Mouse (Mus musculus): Measurements from ENCODE around the gene Adcy9.

The Adcy9 gene

DNA sequence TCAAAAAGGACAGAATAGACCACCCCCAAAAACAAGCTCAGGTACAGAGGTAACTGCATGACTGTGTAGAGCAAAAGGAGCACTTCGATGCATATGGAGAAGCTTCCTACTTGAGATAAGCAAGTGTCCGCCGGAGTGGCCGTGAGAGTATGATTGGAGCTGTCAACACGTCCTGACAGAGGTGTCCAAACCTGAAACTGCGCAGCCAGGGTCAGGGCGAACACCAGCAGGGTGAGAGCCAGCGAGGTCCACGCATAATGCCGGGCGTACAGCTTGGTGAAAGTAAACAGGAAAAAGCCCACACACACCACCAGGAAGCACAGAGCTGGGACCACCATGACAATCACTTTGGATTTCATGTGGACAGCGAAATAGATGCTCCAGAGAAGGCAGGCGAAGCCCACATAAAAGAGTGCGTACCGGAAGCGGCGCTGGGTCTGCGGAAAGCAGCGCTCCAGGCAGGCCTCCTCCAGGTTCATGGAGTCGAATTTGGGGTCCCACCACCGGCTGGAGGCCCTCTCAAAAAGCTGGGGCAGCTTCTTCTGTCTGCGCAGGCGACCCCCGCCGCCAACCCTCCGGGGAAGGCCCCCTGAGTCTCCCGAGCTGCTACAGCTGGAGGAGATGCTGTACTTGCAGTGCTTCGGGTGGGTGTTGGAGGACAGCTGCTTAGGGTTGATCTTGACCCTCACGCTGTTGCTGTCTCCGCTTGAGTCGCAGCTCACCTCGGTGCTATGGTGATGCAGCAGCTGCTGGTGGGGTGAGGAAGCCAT is 1.3 kb downstream of the Adcy9 start:
- no peak for DNase-seq (ENCODE audit: low spot score)

DNA sequence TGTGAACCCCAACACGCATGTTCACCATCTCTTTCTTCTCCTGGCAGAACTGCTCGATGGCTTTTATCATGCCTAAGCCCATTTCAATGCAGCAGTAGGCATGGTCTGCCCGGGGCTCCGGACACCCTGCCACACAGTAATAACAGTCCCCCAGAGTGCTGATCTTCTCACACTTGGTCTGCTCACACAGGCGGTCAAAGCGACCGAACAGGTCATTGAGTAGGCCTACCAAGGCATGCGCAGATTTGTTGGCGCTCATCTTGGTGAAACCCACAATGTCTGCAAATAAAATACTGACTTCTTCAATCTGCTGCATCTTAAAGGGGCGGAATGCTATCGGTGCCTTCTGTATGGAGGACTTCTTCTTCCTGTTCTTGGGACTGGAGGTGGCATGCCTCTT is 2.2 kb downstream of the Adcy9 start:
- no peak for DNase-seq (ENCODE audit: low spot score)

DNA sequence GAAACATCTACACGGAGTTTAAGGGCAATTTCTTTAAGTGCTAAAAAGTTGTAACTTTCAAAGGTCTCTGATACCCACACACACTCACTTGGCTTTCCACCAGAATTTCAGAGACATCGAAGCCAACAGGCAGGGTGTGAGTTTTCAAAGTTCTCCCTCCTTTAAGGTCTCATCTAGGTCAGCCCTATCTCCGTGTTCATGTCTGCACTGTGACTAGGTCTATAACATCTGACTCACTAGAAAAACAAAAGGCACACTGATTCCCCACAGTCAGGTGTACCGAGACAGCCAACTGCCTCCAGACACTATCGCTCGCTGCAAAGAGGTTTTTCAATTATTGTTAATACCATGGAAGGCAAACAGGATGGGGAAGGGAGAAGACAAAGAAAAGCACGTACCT is 2.8 kb downstream of the Adcy9 start:
- DNase-seq (ENCODE audit: low spot score): no peak

DNA sequence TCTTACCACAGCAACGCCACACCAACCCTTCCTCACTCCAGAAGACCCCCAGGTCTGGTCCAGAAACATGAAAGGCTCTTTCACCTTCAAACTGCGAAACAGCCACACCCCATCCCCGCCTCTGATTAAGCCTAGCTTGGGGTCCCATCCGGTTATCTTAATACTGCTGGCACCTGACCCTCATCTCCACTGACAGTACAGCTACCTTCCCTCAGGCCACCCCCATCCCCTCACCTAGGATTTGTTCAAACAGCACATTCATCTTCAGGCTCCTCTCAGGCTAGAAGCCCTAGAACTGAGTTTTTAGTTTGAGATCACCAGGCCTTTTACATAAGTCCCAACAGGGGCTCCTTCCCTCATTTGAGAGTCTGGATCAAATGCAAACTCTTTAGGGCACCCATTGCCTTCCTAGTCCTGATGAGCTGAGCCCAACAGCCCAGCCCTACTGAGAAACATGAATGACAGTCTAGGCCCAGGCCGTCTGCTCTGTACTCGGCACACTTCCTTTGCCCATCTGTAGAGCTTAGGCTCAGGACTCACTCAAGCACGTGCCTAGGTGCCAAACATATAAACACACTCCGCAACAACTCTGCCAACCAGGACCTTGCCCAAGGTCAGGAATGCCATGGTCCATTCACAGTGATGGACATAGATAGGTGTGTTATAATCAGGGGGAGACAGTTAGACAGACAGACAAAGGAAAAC is 5.3 kb downstream of the Adcy9 start:
- no peak for DNase-seq (ENCODE audit: low spot score)

DNA sequence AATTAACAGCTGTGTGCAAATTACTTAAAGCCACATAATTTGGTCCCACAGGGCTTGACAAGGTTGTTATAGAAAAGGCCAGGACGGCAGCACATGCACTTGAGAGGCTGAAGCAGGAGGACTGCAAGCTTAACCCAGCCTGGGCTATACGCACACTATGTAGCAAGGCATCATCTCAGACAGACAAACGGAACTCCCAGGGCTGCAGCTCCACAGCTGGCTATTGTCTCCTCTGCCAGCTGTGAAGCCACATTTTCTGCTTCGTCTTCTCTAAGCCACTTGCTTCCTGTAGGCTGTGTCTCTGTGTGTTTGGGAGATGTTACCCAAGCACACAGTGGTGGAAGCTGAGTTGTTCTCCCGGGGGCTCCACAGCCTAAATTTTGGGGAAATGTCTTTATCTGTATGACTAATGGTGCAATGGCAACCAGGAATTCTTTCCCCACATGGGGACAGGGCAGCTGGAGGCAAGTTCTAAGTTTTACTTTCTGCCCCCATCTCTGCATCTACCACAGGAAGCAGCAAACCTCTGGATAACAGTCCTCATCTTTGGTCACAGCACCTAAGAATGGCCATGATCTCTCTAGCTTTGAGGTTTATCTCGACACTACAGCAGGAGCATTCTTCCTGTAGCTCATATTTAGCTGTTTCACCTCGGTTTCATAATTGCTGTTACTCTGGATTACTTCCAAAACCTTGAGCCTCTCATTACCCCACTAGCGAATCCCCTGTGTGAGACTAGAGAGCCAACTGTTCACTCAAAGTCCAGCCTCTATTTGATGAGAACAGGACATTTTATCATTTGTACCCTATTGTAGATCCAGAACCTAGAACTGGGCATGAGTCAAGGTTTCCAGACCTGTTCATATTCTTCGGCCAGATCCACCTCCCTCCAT is 6.1 kb downstream of the Adcy9 start:
- DNase-seq (ENCODE audit: low spot score): no peak

DNA sequence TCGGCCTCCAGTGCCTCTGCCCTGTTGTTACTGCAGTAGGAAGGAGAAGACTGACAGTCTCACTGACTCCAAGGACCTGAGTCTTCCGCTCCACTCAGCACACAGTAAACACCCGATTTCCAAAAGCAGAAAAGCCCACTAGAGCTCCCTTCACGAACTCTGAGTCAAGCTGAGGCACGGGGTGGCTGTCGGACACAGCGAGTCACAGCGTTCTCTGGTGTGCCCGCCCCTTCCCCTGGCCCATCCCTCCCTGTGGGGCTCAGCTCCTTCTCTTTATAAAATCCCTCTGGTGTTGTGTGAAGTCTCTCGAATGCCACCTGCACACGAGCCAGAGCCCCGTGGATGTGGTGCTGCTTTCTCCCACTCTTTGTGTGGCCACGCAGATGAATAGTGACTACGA is 7.0 kb downstream of the Adcy9 start:
- no peak for DNase-seq (ENCODE audit: low spot score)

DNA sequence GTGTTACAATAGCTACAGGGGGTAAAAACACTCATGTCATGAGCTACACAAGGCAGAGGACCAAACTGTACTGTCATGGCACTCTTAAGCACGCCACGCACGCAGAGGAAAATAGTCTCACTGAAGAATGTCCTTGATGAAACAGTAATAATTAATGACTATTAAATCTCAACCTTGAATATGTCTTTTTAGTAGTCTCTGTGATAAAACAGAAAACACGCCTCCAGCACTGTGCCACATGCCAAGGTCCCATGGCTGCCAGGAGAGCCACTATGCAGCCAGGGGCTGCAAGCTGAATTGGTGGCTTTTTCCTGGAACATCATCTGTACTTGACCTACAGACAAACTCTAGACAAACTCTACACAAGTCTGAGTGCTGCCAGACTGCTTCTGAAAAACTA is 8.0 kb downstream of the Adcy9 start:
- no peak for DNase-seq (ENCODE audit: low spot score)

DNA sequence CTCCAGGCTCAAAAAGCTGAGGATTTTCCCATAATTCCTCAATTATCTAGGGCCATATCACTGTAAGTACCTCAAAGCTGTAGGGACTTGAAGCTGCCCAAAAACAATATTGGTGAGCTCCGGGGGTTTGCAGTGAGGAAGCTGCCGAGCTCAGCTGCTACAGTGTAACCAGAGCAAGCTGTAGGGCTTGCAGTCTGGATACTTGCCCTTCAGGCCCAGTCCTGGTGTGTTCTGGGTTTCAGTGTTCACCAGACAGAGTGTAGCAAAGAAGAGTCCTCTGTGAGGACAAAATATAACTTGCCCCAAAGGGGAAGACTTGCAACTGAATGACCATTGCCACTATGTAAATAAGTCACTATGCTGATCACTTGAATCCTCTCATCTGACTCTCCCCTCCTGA is 9.0 kb downstream of the Adcy9 start:
- no peak for DNase-seq (ENCODE audit: low spot score)

DNA sequence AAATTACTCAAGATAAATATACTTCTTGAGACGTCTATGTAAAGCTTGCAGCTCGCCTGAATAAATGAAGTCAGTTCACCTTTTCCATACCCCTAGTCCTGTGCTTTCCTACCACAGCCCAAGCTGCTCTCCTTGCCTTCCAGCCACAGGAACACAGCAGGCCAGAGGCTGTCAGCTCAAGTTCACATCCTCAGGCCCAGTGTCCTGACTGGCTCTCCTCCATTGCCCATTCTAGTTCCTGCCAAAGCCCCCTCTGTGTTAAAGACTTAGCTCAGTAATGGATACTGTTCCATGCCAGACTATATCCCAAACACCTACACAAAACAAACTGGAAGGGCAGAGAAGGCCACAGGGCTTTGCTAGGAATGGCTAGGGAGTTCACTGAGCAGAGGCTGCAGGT is 12.8 kb downstream of the Adcy9 start:
- DNase-seq (ENCODE audit: low spot score): no peak

DNA sequence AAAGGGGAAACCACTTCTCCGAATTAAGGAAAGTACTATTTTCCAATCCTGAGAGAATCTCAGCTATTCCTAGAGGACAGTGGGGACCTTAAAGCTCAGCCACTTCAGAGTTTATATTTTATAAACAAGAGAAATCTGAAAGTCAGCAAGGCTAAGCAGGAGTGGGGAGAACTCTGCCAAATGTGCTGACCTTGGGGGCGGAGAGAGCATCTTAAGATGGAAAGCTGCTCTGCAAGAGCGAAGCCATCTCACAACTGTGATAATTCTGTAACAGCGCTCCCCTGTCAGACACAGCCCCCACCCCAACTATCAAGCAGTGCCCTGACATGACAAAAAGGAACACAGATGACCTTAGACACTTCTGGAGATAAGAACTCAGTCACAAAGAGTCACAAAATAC is 13.6 kb downstream of the Adcy9 start:
- DNase-seq (ENCODE audit: low spot score): no peak

DNA sequence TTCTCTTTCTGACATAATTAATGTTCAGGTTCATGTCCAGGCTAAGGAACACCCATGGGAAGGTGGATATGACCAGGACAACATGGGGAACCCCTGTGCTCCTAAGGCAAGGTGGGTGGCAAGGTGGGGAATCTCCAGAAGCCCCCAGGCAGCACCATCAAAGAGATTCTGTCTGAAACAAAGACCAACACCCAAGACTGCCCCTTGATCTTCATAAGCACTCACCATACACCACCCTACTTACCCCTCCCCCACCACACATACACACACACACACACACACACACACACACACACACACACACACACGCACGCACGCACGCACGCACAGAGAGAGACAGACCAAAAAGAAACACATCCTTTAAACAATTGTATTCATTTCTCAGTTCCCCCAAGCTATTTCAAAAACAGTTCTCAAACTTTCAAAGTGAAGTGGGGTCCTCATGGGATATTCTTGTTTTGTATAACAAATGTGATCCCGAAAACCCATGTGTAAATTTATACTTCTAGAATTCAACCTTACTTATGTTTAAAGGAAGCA is 14.2 kb downstream of the Adcy9 start:
- DNase-seq (ENCODE audit: low spot score): no peak

DNA sequence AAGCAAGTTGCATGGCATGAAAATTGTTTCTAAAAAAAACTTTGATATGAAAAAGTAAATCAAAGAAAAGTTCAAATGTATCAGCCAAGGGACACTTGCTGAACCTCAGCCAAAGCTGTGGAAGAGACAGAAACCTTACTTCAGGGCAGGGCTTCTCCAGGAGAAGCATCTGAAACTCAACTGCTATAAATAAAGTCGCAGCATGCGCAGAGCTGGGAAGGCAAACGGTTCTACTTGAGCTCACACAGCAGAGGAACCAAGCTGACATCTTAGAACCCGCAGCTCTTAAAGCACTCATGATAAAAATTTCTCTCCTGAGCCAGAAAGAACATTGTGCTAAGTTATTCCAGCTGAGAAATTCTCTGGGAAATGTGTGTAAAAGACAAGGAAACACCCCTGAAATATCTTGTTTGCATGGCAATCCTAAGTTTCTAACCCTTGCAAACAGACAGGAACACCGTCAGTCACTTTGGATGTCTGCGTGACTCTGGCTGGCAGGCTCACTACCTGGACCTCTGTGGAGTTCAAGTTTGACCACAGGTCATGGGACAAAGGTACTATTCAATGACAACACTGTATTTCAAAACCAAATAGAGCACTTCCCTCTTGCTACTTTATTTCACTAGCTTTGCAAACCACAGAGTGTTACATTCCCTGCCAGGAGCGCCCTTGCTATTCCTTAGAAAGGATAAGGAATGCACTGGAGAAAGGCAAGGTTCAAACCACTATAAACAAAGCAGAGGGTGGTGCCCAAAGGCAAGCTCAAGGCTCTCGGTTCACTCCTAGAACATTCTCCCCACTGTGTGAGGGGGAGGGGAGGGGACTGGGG is 15.2 kb downstream of the Adcy9 start:
- no peak for DNase-seq (ENCODE audit: low spot score)

DNA sequence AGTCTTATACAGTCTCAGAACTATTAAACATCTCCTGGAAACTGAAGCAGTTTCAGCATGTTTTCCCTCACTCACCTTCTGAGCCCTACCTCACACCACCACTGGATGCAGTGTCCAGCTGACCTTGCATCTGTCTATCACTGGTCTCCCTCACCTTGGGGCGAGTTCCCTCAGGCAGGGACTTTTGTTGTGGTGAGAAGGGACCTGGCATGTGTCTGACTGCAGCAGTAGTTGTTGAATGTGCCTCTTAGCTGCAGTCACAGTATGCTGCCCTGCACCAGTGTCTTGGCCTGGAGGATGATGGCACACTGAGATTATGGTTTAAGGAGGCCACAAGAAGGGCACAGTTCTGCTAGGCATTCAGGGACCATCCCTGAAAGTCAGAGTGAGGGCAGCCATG is 19.2 kb downstream of the Adcy9 start:
- no peak for DNase-seq (ENCODE audit: low spot score)

DNA sequence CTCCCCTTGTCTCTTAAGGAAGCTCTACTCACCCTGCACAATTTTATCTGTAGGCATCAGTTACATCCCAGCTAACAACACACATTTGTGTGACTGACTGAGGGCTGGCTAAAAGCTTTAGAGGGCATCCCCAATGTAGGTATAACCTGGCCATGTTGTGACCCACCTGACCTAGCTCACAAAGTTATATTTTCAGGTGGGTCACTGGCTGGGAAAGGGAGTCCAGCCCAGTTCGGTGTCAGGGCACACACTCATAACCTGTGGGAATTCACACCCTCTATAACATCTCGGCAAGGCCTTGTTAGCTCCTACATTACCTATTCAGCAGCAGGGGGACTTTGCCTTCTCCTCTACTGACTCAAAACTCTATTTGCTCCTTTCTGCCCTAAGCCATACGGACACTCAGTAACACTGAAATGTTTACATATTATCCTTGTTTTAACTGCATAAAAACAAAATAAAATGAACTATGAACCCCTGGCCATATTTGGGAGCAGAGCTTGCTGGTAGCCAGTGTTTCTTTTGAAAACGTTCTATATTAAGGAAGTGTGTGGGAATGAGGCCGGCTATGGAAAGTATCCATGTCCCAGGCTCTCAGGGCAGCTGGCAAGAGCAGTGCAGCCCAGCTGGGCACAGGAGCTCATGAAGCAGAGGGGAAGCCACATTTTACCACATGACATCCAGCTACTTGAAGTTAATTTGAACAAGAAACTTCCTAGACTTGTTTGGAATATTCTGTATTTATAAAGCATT is 20.7 kb downstream of the Adcy9 start:
- no peak for DNase-seq (ENCODE audit: low spot score)

DNA sequence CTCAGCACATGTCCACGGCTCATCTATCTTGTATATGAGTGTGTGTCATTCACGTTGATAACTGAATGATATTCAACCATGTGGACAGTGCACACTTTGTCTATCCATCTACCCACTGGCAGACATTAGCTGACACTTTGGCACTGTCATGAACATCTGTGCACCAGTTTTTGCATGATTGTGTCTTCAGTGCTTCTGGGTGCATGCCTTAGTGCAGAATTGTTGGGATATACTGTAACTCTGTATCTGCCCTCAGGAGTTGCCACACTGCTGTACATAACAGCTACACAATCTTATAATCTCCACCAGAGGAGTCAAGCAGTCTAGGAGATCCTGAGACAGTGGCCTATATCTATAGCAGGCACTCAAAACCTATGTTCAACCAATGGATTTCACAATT is 21.5 kb downstream of the Adcy9 start:
- no peak for DNase-seq (ENCODE audit: low spot score)

DNA sequence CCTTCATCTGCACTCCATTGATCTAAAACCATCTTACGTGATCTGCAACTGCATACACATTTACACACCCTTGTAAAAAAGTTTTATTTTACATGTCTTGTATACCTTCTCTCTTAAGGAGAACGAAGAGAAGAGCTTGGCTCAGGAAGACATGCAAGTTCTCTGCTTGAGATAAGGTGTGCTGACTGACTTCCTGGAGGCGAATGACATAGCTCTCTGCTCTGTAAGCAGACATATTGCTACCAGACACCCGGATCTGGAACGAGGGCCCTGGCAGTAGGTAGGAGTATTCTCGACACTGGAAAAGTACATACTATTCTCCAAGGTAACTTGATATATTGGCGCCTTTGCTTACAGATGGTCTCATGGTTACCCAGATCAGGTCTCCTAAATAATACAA is 22.7 kb downstream of the Adcy9 start:
- no peak for DNase-seq (ENCODE audit: low spot score)

DNA sequence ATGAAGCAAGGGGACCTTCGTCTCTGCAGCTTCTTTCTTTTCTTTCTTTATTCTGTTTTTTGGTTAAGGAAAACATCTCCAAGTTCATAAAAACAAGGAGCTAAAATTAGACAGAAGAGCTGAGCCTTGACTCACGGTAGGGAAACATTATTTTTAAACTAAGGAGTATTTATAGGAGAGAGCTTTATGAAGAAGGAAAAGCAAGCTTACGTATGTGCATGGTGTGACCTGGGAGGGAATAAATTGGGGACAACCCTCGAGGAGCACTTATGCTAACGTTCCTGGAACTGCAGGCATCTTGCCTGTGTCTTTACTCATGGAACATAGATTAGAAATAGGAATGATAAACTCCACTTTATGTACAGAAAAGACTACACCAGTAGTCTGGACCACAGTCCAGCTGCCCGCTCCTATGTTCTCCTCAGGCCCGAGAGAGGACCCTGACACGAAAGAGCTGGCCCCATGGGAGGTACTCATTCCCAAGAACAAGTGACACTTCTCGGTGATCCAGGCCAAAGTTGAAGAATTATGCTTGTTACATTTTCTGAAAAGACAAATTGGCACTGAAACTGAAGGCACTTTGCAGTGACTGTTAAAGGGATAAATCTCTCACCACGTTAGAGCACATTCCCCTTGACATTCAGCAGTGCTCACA is 24.5 kb downstream of the Adcy9 start:
- no peak for DNase-seq (ENCODE audit: low spot score)

DNA sequence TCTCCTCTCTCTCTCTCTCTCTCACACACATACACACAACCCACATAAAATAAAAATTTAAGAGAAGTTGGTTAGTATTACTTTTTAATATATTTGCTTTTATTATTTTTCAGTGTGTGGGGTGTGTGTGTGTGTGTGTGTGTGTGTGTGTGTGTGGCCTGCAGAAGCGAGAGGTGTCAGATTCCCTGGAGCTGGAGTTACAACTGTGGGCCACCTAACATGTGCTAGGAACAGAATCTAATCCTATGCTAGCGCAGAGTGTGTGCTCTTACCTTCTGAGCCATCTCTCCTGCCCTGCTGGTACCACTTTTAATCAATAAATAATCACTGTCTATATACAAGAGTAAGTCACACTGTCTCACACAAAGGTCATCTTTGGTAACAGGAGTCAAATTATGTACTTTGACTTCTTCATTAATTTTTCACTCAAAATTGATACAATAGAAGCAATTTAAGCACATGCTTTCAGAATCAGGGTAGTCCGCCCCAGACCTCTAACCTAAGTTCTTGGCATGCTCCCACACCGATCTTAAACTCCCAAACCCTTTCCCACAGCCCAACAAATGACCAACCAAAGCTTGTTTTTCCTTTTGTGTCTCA is 25.2 kb downstream of the Adcy9 start:
- DNase-seq (ENCODE audit: low spot score): no peak

DNA sequence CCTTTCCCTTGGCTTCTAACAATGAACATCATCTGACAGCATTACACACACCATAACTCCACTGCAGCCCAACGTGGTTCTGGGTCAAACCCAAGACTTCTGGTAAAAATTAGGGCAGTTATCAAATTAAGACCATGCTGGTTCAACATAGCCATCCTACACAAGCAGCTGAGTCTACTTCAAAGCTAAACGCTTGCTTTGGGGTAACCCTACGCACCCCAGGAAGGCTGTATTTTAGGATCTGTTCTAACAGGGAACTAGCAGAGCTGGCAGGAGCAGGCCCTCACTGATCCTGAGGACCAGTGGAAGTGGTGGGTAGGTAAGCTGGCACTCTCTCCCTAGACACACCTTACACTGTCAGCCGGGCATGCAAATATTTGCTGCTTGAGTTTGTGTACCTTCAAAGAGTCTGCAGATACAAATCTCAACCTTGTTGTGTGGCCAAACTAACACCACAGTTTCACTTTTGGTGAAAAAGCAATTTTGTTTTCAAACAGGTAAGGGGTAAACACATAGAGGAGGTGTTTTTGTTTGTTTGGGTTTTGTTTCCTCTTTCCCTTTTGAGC is 36.7 kb downstream of the Adcy9 start:
- no peak for DNase-seq (ENCODE audit: low spot score)

DNA sequence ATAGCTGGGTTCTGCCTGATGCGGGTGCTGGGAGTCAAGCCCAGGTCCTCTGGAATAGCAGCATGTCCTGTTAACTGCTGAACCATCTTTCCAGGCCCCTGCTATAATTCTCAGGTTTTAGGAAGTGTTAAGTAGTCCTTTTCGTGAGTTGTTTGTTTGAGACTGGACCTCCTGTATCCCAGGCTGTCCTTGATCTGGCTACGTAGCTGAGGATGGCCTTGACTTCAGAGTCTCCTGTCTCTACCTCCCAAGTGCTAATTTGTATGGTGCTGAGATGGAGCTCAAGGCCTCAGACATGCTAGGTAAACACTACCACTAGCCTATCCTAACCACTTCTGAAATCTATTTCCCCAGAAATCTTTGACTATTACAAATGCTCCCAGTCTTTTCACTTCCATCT is 37.9 kb downstream of the Adcy9 start:
- no peak for DNase-seq (ENCODE audit: low spot score)

All from c-Kit-positive CD71-positive TER-119-positive erythroid progenitor cells, embryonic 14.5 days (primary cell).